In the genomic region with DNA sequence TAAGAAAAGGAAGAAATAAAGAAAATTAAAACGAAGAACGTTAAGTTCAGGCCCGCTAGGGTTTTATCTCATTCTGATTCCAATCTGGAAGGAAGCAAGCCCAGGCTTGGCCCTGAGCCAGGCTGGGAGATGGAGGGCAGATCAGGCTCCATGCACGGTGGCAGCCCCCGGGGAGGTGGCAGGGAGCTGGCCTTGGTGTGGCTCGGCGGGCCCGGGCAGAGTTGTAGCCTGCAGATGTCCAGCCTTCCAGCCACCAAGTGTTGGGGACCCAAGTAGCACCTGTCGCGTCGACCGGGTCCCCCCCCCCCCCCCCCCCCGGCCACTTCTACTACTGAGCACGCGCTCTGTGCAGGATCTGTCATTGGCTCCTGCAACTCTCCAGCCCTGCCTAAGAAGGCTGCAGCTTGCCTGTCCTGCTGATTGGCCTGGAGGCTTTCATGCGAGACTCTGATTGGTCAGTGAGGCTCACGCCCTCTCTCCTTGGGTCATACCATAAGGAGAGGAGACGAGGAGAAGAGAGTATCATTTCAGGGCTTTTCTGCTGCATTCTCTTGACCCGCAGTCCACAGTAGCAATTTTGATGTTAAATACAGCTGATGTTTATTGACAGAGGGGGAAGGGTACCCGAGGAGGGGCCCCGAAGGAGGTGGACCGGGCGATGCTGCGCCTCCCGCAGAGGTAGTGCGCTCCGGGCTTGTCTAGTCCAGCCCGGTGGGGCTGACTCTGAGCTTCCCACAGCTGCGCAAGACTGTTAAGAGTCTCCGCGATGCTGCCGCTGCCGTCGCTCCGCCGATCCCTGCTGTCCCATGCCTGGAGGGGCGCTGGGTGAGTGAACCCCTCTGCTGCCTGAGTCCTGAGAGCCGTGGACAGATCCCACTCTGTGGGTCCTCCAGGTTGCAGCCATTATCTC, we compare ENCODE assay signal across 8 mouse cellular contexts. TPM values are rescaled to one million over a fixed set of nuclear protein-coding genes. Genes with fewer than 3 reads are reported as not detected.
A peak's percentile ranks its signal among the peaks of the same experiment; 100 is the strongest.
DNase-seq lines count a peak whose midpoint lies in the region; ATAC-seq lines count a peak whose summit lies in the region.

Gene Aldh4a1, plus strand, starts transcription at position 494 of the 910 bp plus-strand sequence.

- H3K9ac ChIP-seq in forebrain, embryonic 14.5 days (ENCODE audit: low read length), result peak within 1 kb of the TSS; percentile 82
- peak within 1 kb of the TSS; percentile 83 for H3K9ac ChIP-seq in neural tube, embryonic 15.5 days (replicated peaks)

- WGBS in forebrain, embryonic 14.5 days, result under 1% methylated on average over 35 of the region's 38 CpGs
- WGBS in neural tube, embryonic 15.5 days, result 0% methylated on average over 37 of the region's 38 CpGs

- peak within 1 kb of the TSS; percentile 68 for H3K4me3 ChIP-seq in forebrain, embryonic 14.5 days (ENCODE audit: low read depth, low read length)
- H3K4me3 ChIP-seq in neural tube, embryonic 15.5 days (replicated peaks), result peak within 1 kb of the TSS; percentile 92

- no peaks in the 10 kb centered on the region for H3K36me3 ChIP-seq in forebrain, embryonic 14.5 days (ENCODE audit: control insufficient read depth, insufficient read depth, low read length)
- H3K36me3 ChIP-seq in neural tube, embryonic 15.5 days, result 0 out of 2 replicates have a peak, but pooled peaks cover 3% of the 10 kb centered on the region

- peak within 1 kb of the TSS; percentile 78 for H3K27ac ChIP-seq in forebrain, embryonic 14.5 days (ENCODE audit: low read depth, low read length)
- H3K27ac ChIP-seq in neural tube, embryonic 15.5 days (replicated peaks), result peak within 1 kb of the TSS; percentile 95

- peak within 1 kb of the TSS; percentile 80 for H3K4me2 ChIP-seq in forebrain, embryonic 14.5 days (ENCODE audit: low read length)
- peak within 1 kb of the TSS; percentile 84 for H3K4me2 ChIP-seq in neural tube, embryonic 15.5 days

- intact Hi-C loops in heart, postnatal 14 days (cut with DNase I), result no loop called here

- H3K4me1 ChIP-seq in forebrain, embryonic 14.5 days (ENCODE audit: control insufficient read depth, insufficient read depth, low read length), result peaks cover 10% of the 10 kb centered on the region; the same call in 1 of the 2 replicates
- peaks cover 35% of the 10 kb centered on the region for H3K4me1 ChIP-seq in neural tube, embryonic 15.5 days

- no peaks in the 10 kb centered on the region for H3K9me3 ChIP-seq in forebrain, embryonic 14.5 days (replicated peaks; ENCODE audit: control insufficient read depth, low read length)
- no peaks in the 10 kb centered on the region for H3K9me3 ChIP-seq in neural tube, embryonic 15.5 days (replicated peaks)

- DNase-seq in ES-CJ7 (ENCODE audit: low read depth, low spot score), result peak; percentile 99
- peak; percentile 88 for DNase-seq in cerebellum, adult 11 months
- DNase-seq in forebrain, embryonic 14.5 days (ENCODE audit: low spot score), result peak; percentile 99
- peak; percentile 83 to 84 for DNase-seq in heart, postnatal 14 days
- DNase-seq in layer of hippocampus, adult 11-12 months (ENCODE audit: low spot score), result peak; percentile 95
- peak; percentile 94 to 96 for DNase-seq in lung, adult 18-20 months
- peak; percentile 92 for DNase-seq in testis, postnatal 14 days (ENCODE audit: low spot score)

- no peaks in the 10 kb centered on the region for H3K27me3 ChIP-seq in forebrain, embryonic 14.5 days (replicated peaks; ENCODE audit: control insufficient read depth, insufficient read depth, low read length)
- no peaks in the 10 kb centered on the region for H3K27me3 ChIP-seq in neural tube, embryonic 15.5 days (replicated peaks)

- peak; percentile 100 for ATAC-seq in forebrain, embryonic 14.5 days
- ATAC-seq in neural tube, embryonic 15.5 days (ENCODE audit: low FRiP score), result peak; percentile 99

RNA-seq across cellular contexts. Expression of gene Aldh4a1, which starts in this region (rescaled TPM):
- polyA plus RNA-seq in forebrain, embryonic 14.5 days (2014; fragmentation: Nextera tagmentation; extraction: Ambion mirVana), result 18.6 and 21.6 TPM in 2 replicates
- 10 to 100 TPM; 28.4 to 31.5 TPM for total RNA-seq in heart, postnatal 14 days (2021)
- polyA plus RNA-seq in neural tube, embryonic 15.5 days (2015; fragmentation: Nextera tagmentation; extraction: Ambion mirVana), result 29.5 and 34.9 TPM in 2 replicates

Comparison
In these comparisons a context has a peak if more than half of its experiments do, and no peak if none do; other contexts are left out.
1. Peak in every context shown above with its lines: DNase-seq, ATAC-seq, H3K4me3 ChIP-seq and H3K27ac ChIP-seq.